In the genomic region with DNA sequence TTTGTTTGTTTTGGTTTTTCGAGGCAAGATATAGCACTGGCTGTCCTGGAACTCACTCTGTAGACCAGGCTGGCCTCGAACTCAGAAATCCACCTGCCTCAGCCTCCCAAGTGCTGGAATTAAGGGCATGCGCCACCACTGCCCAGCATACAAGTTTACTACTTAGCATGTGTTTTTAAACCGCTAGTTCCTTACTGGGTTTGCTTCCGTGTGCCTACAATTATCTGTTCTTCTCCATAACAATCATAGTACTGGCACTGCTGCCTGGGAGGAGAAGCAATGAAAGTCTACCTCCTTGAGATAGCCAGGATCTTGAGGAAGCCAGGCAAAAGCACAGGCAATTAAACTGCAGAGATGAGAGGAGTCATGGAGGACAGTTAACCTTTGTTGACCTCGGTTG, we compare ENCODE assay signal across 24 mouse cellular contexts. TPM values are rescaled to one million over a fixed set of nuclear protein-coding genes. Genes with fewer than 3 reads are reported as not detected.
DNase-seq lines count a peak whose midpoint lies in the region; TF ChIP-seq lines count a peak whose summit lies in the region.
"Had no signal": no experiment of that assay in that cellular context is flagged by ENCODE, and none has a peak within 500 bp of the region (broad histone marks: within the 10 kb centered on the region; RNA-seq: fewer than 3 reads in every experiment).

No protein-coding gene starts in this region.

- peak; percentile 58 for DNase-seq in heart, embryonic 10.5 days (ENCODE audit: low spot score)
- DNase-seq in heart, adult 9 months (ENCODE audit: low spot score in 2 of 2), result no peak
- DNase-seq in ES-E14 (ENCODE audit: low read depth, low spot score), result no peak
- DNase-seq in ZHBTc4 (ENCODE audit: low read depth, low spot score), result peak; percentile 12
- no peak for DNase-seq in embryo, embryonic 10.5 days (ENCODE audit: low spot score)
- no peak for DNase-seq in spleen, adult 12 weeks (ENCODE audit: low spot score)
- DNase-seq: adrenal gland, adult 8-10 months; adrenal gland, postnatal 14 days; adrenal gland, postnatal 36 days; cerebellum, adult 11 months; cerebellum, adult 2 months; cerebellum, adult 9-10 months; cerebellum, postnatal 10 days; cerebellum, postnatal 25 days; embryo, embryonic 11 days had no signal

- no peak overlapping the region for H3K4me3 ChIP-seq in heart, embryonic 10.5 days
- H3K4me3 ChIP-seq in ES-E14 (ENCODE audit: insufficient read depth in 1 of 2, low read depth in 1 of 2, low read length in 2 of 2, poor library complexity in 1 of 2, severe bottlenecking in 1 of 2), result no peak overlapping the region
- no peak overlapping the region for H3K4me3 ChIP-seq in macrophage (ENCODE audit: inconsistent target)
- H3K4me3 ChIP-seq: embryonic facial prominence, embryonic 13.5 days; embryonic facial prominence, embryonic 15.5 days; erythroblast, embryonic 14.5 days; forebrain, embryonic 10.5 days; forebrain, embryonic 12.5 days had no signal

- H3K4me1 ChIP-seq in heart, embryonic 10.5 days, result no peaks in the 10 kb centered on the region
- H3K4me1 ChIP-seq in ES-E14 (ENCODE audit: control insufficient read depth in 2 of 2, insufficient read depth in 2 of 2, low read length in 2 of 2, poor library complexity in 1 of 2), result peaks cover 0 to 7% of the 10 kb centered on the region in 2 experiments; a peak in 2 of 4 replicates
- H3K4me1 ChIP-seq: embryonic facial prominence, embryonic 13.5 days; embryonic facial prominence, embryonic 15.5 days; forebrain, embryonic 10.5 days; forebrain, embryonic 12.5 days had no signal

- H3K27ac ChIP-seq in heart, embryonic 10.5 days, result no peak overlapping the region
- H3K27ac ChIP-seq in ES-E14 (ENCODE audit: insufficient read depth, low read depth, low read length, poor library complexity, severe bottlenecking) (peak overlapping the region; percentile 7; the same call in 1 of the 2 replicates), macrophage (0 out of 2 replicates have a peak overlapping the region, but pooled peaks have one; percentile 2)
- H3K27ac ChIP-seq: embryonic facial prominence, embryonic 13.5 days; embryonic facial prominence, embryonic 15.5 days; forebrain, embryonic 10.5 days; forebrain, embryonic 12.5 days had no signal

- no peaks in the 10 kb centered on the region for H3K27me3 ChIP-seq in heart, embryonic 10.5 days (ENCODE audit: insufficient read depth, poor library complexity, severe bottlenecking)
- H3K27me3 ChIP-seq: embryonic facial prominence, embryonic 13.5 days; embryonic facial prominence, embryonic 15.5 days; forebrain, embryonic 12.5 days; Patski had no signal

- in situ Hi-C loops in ES-E14 (cut with MboI; ENCODE audit: low sequenced_read_pairs in 2 of 2, unreplicated experiment in 2 of 2), result no loop called here

- 86% methylated on average over 6 of the region's 6 CpGs for WGBS in heart, embryonic 10.5 days
- 95% methylated on average over 6 of the region's 6 CpGs for WGBS in macrophage (ENCODE audit: missing documents)

- H3K36me3 ChIP-seq in heart, embryonic 10.5 days, result peaks cover 84% of the 10 kb centered on the region
- H3K36me3 ChIP-seq in ES-E14 (ENCODE audit: control insufficient read depth, insufficient read depth, low read length, poor library complexity, severe bottlenecking) (peaks cover 40% of the 10 kb centered on the region), macrophage (ENCODE audit: inconsistent target) (peaks cover 50% of the 10 kb centered on the region)

- H3K9me3 ChIP-seq in heart, embryonic 10.5 days, result no peaks in the 10 kb centered on the region
- H3K9me3 ChIP-seq in ES-E14 (ENCODE audit: control insufficient read depth, insufficient read depth, low read depth, low read length), result no peaks in the 10 kb centered on the region
- H3K9me3 ChIP-seq: embryonic facial prominence, embryonic 13.5 days; embryonic facial prominence, embryonic 15.5 days; forebrain, embryonic 10.5 days; forebrain, embryonic 12.5 days; G1E had no signal

- H3K79me2 ChIP-seq in macrophage (ENCODE audit: inconsistent target), result no peaks in the 10 kb centered on the region

- H3K9ac ChIP-seq in ES-E14 (ENCODE audit: insufficient read depth, low read depth, low read length, poor library complexity, severe bottlenecking), result no peak overlapping the region
- H3K9ac ChIP-seq: embryonic facial prominence, embryonic 13.5 days; embryonic facial prominence, embryonic 15.5 days; forebrain, embryonic 12.5 days had no signal

TF ChIP-seq in ES-E14, 5 proteins besides CTCF, POLR2A, EP300 and RAD21:
- TF ChIP-seq ZC3H11A (IDR thresholded peaks at IDR 0.05; ENCODE audit: borderline replicate concordance, low read depth, low read length) (no peak), ZNF384 (IDR thresholded peaks at IDR 0.05; ENCODE audit: low read depth, low read length) (no peak), HCFC1 (IDR thresholded peaks at IDR 0.05; ENCODE audit: borderline replicate concordance, insufficient read depth, low read length) (no peak), MAFK (IDR thresholded peaks at IDR 0.05; ENCODE audit: insufficient read depth, low read depth, low read length) (no peak), CHD2 (IDR thresholded peaks at IDR 0.05; ENCODE audit: low read depth, low read length) (no peak)

RNA-seq across cellular contexts. Expression of a gene that starts 35.5 kb away (rescaled TPM):
- 1.4 and 12.6 TPM in 2 replicates for polyA plus RNA-seq in heart, embryonic 10.5 days (2016; fragmentation: Nextera tagmentation; extraction: Ambion mirVana)
- 1.6 and 2.9 TPM in 2 replicates for total RNA-seq in ES-E14 (2012; rRNA removed)
- 1 to 10 TPM in 1 of 26 experiments, not detected in 25; 1.3 TPM for total RNA-seq in macrophage (2018; cell fraction: chromatin; rRNA removed)
- not detected for total RNA-seq in macrophage (2018; cell fraction: cytosol; rRNA removed)
- under 1 TPM in 1 of 26 experiments, not detected in 25; 0.24 TPM for total RNA-seq in macrophage (2018; cell fraction: nucleus; rRNA removed)
- polyA plus RNA-seq in macrophage (2018), result not detected in 3 replicates
- total RNA-seq: adrenal gland, adult 18-20 months; G1E had no signal
- polyA plus RNA-seq: G1E had no signal

Comparison
In these comparisons a context has a peak if more than half of its experiments do, and no peak if none do; other contexts are left out.
1. DNase-seq: peak in heart, embryonic 10.5 days (single experiment) and ZHBTc4 (single experiment); none in heart, adult 9 months (0 of 2), ES-E14 (single experiment), embryo, embryonic 10.5 days (single experiment) and spleen, adult 12 weeks (single experiment).